Mouse (Mus musculus): ENCODE measurements around the gene Olfr372. TPM values are rescaled to one million over a fixed set of nuclear protein-coding genes. Genes with fewer than 3 reads are reported as not detected.
"Not testable (repeated sequence)": the region's sequence is repeated elsewhere in the genome, so short reads cannot be mapped to it uniquely, and the experiment has no call there.

Olfr372 gene
- polyA plus RNA-seq, 1 experiment from 2014 or later, result not detected

DNA sequence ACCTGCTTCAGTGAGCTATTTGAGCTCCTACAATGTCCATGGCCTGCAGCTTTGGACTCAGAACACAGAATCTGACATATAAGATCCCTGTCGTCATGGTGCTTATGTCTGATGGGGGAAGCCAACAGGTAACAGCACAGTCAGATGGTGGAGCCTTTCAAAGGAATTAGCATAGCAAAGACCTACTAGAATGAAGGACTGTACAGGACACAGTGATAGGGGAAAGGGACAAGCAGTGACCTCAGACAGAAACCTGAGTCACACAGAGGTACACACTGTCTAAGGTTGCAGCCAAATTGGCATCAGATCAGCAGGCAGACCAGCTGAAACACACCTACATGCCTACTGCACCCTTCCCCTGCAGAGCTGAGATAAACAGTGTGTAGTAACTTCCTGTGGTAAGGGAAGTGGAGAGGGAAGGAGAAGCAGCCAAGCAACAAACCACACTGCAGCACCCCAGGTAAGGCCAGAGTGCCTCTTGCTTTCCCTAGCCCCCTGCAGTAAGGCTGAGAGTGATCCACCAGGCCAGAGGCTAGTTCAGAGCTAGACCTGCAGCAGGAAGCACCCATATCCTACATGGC, 25.9 kb downstream of the Olfr372 start:
- H3K27me3 ChIP-seq (replicated peaks; ENCODE audit: control insufficient read depth, insufficient read depth, low read length); H3K4me3 ChIP-seq (ENCODE audit: low read depth, low read length); H3K27ac ChIP-seq (ENCODE audit: low read depth, low read length); ATAC-seq; H3K9ac ChIP-seq (ENCODE audit: low read length); DNase-seq (ENCODE audit: low spot score); H3K4me2 ChIP-seq (ENCODE audit: low read length); H3K36me3 ChIP-seq (ENCODE audit: control insufficient read depth, insufficient read depth, low read length); H3K4me1 ChIP-seq (ENCODE audit: control insufficient read depth, insufficient read depth, low read length); H3K9me3 ChIP-seq (replicated peaks; ENCODE audit: control insufficient read depth, low read length): not testable (repeated sequence)
- 62% methylated on average over 1 of the region's 1 CpGs for WGBS

DNA sequence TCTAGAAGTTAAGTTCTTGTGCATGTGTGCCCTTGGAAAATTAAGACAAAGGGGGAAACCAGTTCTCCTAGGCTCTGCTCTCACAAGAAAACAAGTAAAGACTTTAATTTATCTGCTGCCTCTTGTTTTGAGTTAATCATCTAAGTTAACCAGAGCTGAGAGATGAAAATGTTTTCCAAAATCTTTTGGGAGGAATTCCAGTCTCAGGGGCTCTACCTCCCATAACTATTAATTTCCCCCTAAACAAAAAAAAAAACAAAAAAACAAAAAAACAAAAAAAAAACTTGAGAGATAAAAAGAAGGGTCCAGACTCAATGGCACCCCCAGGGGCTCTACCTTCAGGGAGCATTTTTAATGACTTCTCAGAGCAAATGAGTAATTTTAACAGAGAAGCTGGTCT, 41.9 kb downstream of the Olfr372 start, which contains the start of gene Olfr373:
Gene Olfr373, plus strand, starts transcription at position 301 of the 400 bp plus-strand sequence.
- H3K9me3 ChIP-seq (replicated peaks; ENCODE audit: control insufficient read depth, low read length); H3K27ac ChIP-seq (ENCODE audit: low read depth, low read length); H3K4me2 ChIP-seq (ENCODE audit: low read length); H3K9ac ChIP-seq (ENCODE audit: low read length); H3K4me1 ChIP-seq (ENCODE audit: control insufficient read depth, insufficient read depth, low read length); H3K36me3 ChIP-seq (ENCODE audit: control insufficient read depth, insufficient read depth, low read length); ATAC-seq; H3K27me3 ChIP-seq (replicated peaks; ENCODE audit: control insufficient read depth, insufficient read depth, low read length); DNase-seq (ENCODE audit: low spot score); H3K4me3 ChIP-seq (ENCODE audit: low read depth, low read length): not testable (repeated sequence)

DNA sequence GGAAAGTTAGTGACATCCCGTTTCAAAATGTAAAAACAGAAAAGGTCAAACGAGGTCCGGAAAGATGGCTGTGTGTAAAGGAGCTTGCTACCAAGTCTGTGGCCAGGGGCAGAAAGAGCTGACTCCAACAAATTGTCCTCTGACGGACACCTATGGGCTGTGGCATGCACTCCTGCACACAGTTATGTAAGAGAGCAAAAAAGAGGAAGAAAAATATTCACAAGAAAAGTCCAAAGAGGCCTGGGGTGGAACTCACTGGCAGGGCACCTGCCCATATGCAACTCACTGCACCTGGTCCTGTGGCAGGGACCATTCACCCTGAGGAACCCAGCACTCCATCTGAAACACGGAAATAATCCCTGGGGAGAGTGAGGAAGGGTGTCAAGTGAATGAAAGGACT, 43.7 kb downstream of the Olfr372 start:
- Histone ChIP-seq H3K4me3 (ENCODE audit: low read depth, low read length) (no peak overlapping the region), H3K4me1 (ENCODE audit: control insufficient read depth, insufficient read depth, low read length) (no peaks in the 10 kb centered on the region), H3K36me3 (ENCODE audit: control insufficient read depth, insufficient read depth, low read length) (no peaks in the 10 kb centered on the region), H3K27ac (ENCODE audit: low read depth, low read length) (no peak overlapping the region), H3K27me3 (replicated peaks; ENCODE audit: control insufficient read depth, insufficient read depth, low read length) (no peaks in the 10 kb centered on the region), H3K9me3 (replicated peaks; ENCODE audit: control insufficient read depth, low read length) (no peaks in the 10 kb centered on the region), H3K9ac (ENCODE audit: low read length) (no peak overlapping the region), H3K4me2 (ENCODE audit: low read length) (no peak overlapping the region)
- 74% methylated on average over 5 of the region's 5 CpGs for WGBS
- no peak for DNase-seq (ENCODE audit: low spot score)
- no peak for ATAC-seq

DNA sequence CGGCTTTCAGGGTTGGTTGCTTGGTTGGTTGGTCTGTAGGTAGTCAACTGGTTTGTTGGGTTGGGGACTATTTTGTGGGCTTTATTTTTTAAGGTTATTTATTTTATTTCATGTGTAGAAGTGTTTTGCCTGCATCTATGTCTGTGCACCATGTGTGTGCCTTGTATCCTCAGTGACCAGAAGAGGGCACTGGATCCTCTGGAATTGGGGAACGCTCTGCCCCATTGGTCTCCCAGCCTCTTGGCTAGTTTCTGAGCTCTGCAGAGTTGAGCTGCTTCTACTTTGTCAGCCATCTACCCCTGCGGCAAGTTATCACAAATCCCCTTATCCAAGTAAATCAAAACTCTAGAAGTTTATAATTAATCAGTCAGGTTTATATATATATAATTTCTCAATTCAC, 46.6 kb downstream of the Olfr372 start:
- H3K4me2 ChIP-seq (ENCODE audit: low read length); DNase-seq (ENCODE audit: low spot score); H3K4me3 ChIP-seq (ENCODE audit: low read depth, low read length); H3K9me3 ChIP-seq (replicated peaks; ENCODE audit: control insufficient read depth, low read length); H3K36me3 ChIP-seq (ENCODE audit: control insufficient read depth, insufficient read depth, low read length); H3K9ac ChIP-seq (ENCODE audit: low read length); H3K4me1 ChIP-seq (ENCODE audit: control insufficient read depth, insufficient read depth, low read length); H3K27me3 ChIP-seq (replicated peaks; ENCODE audit: control insufficient read depth, insufficient read depth, low read length); H3K27ac ChIP-seq (ENCODE audit: low read depth, low read length); ATAC-seq: not testable (repeated sequence)
- 86% methylated on average over 3 of the region's 3 CpGs for WGBS

DNA sequence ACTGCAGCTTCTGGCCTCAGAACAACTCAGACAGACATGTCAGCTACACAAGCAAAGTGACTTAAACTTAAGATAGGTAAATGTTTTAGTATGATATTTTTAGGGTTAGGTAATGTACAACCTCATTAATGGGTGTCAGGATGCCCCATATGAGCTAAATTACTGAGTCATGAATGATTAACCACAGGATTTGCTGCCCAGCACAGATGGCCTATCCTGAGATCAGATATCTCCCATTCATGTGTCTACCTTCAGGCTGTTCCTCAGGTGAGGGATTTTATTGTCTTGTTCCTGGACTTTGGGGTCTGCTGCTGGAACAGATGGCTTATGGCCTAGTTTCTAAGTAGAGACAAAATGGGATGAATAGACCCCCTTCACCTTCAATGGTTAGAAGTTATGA, 55.7 kb downstream of the Olfr372 start:
- H3K4me2 ChIP-seq (ENCODE audit: low read length); H3K36me3 ChIP-seq (ENCODE audit: control insufficient read depth, insufficient read depth, low read length); ATAC-seq; H3K4me1 ChIP-seq (ENCODE audit: control insufficient read depth, insufficient read depth, low read length); H3K9ac ChIP-seq (ENCODE audit: low read length); H3K27me3 ChIP-seq (replicated peaks; ENCODE audit: control insufficient read depth, insufficient read depth, low read length); H3K9me3 ChIP-seq (replicated peaks; ENCODE audit: control insufficient read depth, low read length); DNase-seq (ENCODE audit: low spot score); H3K4me3 ChIP-seq (ENCODE audit: low read depth, low read length); H3K27ac ChIP-seq (ENCODE audit: low read depth, low read length): not testable (repeated sequence)

DNA sequence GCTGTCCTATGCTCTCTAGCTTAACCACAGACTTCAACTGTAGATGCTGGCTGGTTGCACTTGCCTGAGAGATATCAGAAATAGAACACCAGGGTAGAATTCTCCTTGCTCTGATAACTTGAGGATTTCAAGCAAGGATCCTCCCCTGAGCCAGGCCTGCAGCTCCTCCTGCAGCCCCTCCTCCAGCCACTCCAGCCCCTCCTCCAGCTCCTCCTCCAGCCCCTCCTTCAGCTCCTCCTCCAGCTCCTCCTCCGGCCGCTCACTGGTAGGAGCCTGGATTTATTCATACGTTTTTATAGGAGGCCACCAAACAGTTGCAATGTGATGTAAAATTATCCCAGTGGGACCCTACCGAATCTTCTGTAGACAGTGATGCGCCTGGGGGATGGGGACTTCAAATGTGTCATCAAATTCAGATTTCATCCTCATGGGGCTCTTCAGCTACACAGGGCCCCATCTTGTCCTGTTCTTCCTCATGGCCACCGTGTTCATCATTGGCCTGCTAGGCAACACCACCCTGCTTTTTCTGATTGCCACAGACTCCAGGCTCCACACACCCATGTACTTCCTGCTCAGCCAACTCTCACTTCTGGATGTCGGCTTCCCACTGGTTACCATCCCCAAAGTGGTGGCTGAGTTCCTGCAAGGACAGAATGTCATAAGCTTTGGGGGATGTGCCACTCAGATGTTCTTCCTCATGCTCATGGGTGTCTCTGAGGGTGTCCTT, 58.5 kb downstream of the Olfr372 start:
- not testable (repeated sequence) for H3K4me2 ChIP-seq (ENCODE audit: low read length); ATAC-seq
- WGBS, result 67% methylated on average over 6 of the region's 7 CpGs

DNA sequence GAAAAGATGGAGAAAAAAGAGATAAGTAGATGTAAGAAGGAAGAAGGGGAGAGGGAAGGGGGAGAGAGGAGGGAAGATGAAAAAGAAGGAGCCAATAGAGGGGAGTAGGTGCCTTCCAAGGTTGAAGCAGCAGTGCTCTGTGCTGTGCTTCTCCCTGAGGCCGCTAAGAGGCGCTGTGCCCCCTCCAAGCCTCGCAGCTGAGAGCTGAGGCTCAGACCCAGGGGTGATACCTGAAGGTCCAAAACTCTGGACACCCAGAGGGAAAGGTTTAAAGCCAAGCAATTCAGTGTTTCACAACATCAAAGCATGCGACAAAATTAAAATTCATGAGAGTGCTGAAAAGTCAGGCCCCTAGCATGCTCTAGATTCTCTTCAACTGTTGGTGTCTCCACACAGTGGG, 64.1 kb downstream of the Olfr372 start:
- DNase-seq (ENCODE audit: low spot score) (no peak), ATAC-seq (no peak)
- H3K4me1 ChIP-seq (ENCODE audit: control insufficient read depth, insufficient read depth, low read length), result no peaks in the 10 kb centered on the region
- no peak overlapping the region for H3K27ac ChIP-seq (ENCODE audit: low read depth, low read length)
- WGBS, result 25% methylated on average over 4 of the region's 4 CpGs
- H3K4me2 ChIP-seq (ENCODE audit: low read length), result no peak overlapping the region
- H3K27me3 ChIP-seq (replicated peaks; ENCODE audit: control insufficient read depth, insufficient read depth, low read length), result no peaks in the 10 kb centered on the region
- no peak overlapping the region for H3K4me3 ChIP-seq (ENCODE audit: low read depth, low read length)
- no peaks in the 10 kb centered on the region for H3K9me3 ChIP-seq (replicated peaks; ENCODE audit: control insufficient read depth, low read length)
- H3K9ac ChIP-seq (ENCODE audit: low read length), result no peak overlapping the region
- no peaks in the 10 kb centered on the region for H3K36me3 ChIP-seq (ENCODE audit: control insufficient read depth, insufficient read depth, low read length)

More for the DNA sequence above, 58.5 kb downstream of the Olfr372 start:
- not testable (repeated sequence) for DNase-seq (ENCODE audit: low spot score); H3K36me3 ChIP-seq (ENCODE audit: control insufficient read depth, insufficient read depth, low read length); H3K9ac ChIP-seq (ENCODE audit: low read length); H3K4me1 ChIP-seq (ENCODE audit: control insufficient read depth, insufficient read depth, low read length); H3K27ac ChIP-seq (ENCODE audit: low read depth, low read length); H3K9me3 ChIP-seq (replicated peaks; ENCODE audit: control insufficient read depth, low read length); H3K4me3 ChIP-seq (ENCODE audit: low read depth, low read length); H3K27me3 ChIP-seq (replicated peaks; ENCODE audit: control insufficient read depth, insufficient read depth, low read length)

DNA sequence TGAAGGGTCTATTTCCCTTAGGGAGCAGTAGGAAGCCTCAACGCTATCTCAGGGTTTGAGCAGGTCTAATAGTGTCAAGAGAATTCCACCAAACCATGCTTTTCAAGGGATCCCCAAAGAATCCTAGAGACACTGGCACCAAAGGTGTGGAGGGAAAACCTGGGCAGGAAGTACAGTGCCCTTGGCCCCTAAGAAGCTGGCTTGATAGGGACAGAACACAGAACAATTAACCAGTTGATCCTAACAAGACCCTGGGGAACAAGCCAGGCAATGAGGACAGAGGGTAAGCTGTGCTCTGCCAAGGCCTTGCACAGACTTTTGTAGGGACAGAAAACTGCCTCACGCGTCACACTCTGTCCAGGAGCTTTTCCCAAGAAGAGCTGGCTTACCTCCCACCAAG, 65.7 kb downstream of the Olfr372 start, which contains the start of gene Olfr374:
Gene Olfr374, plus strand, starts transcription at position 301 of the 400 bp plus-strand sequence.
- Histone ChIP-seq H3K36me3 (ENCODE audit: control insufficient read depth, insufficient read depth, low read length) (no peaks in the 10 kb centered on the region), H3K4me3 (ENCODE audit: low read depth, low read length) (no peak within 1 kb of the TSS), H3K27ac (ENCODE audit: low read depth, low read length) (no peak within 1 kb of the TSS), H3K4me2 (ENCODE audit: low read length) (no peak within 1 kb of the TSS), H3K9me3 (replicated peaks; ENCODE audit: control insufficient read depth, low read length) (no peaks in the 10 kb centered on the region), H3K27me3 (replicated peaks; ENCODE audit: control insufficient read depth, insufficient read depth, low read length) (no peaks in the 10 kb centered on the region), H3K9ac (ENCODE audit: low read length) (no peak within 1 kb of the TSS), H3K4me1 (ENCODE audit: control insufficient read depth, insufficient read depth, low read length) (no peaks in the 10 kb centered on the region)
- ATAC-seq (no peak), DNase-seq (ENCODE audit: low spot score) (no peak)
- 89% methylated on average over 3 of the region's 3 CpGs for WGBS

Data from forebrain, embryonic 14.5 days (tissue).